Mouse (Mus musculus): ENCODE results near the gene Pter. TPM values are rescaled to one million over a fixed set of nuclear protein-coding genes. Genes with fewer than 3 reads are reported as not detected.

The Pter gene
- total RNA-seq, 2 experiments from 2014 or later = 1.0 to 2.2 TPM

GRCm38 (mm10) chr2:13010030-13010459, 86.2 kb downstream of the Pter start:
- Histone ChIP-seq H3K4me3 (peak overlapping the region; percentile 79), H3K27ac (peak overlapping the region; percentile 92)
- DNase-seq (ENCODE audit: extremely low spot score in 1 of 2, low spot score in 2 of 2) = peak; percentile 17 to 35
- TF ChIP-seq CTCF (IDR thresholded peaks at IDR 0.05) = no peak
- intact Hi-C loops (cut with DNase I) = loop anchor here (2.0 to 5.0 kb wide), 3 partner anchors 179 to 231 kb away; no protein-coding TSS in a partner anchor

- intact Hi-C loops (cut with DNase I) = loop anchor here (1.0 to 5.0 kb wide), 6 partner anchors 50 to 301 kb away; no protein-coding TSS in a partner anchor
- Histone ChIP-seq H3K27ac (peak overlapping the region; percentile 92), H3K4me3 (peak overlapping the region; percentile 79)
- TF ChIP-seq CTCF (IDR thresholded peaks at IDR 0.05) = peak; percentile 34
- peak; percentile 48 to 61 for DNase-seq (ENCODE audit: extremely low spot score in 1 of 2, low spot score in 2 of 2)
Observed at GRCm38 (mm10) chr2:13010460-13011341, 86.9 kb downstream of the Pter start.

GRCm38 (mm10) chr2:13011472-13011871, 87.6 kb downstream of the Pter start, which contains the start of gene C1ql3:
Gene C1ql3 (minus strand): TSS chr2:13011806.
- no peak for TF ChIP-seq CTCF (IDR thresholded peaks at IDR 0.05)
- peak within 1 kb of the TSS; percentile 92 for H3K27ac ChIP-seq
- DNase-seq (ENCODE audit: extremely low spot score in 1 of 2, low spot score in 2 of 2) = peak; percentile 74 to 83
- H3K4me3 ChIP-seq = peak within 1 kb of the TSS; percentile 79
- intact Hi-C loops (cut with DNase I) = loop anchor here (1.0 to 5.0 kb wide), 6 partner anchors 49 to 302 kb away; no protein-coding TSS in a partner anchor

- H3K27ac ChIP-seq = no peak overlapping the region; the same call in 1 of the 2 replicates
- no peak for TF ChIP-seq CTCF (IDR thresholded peaks at IDR 0.05)
- intact Hi-C loops (cut with DNase I) = loop anchor here (1.0 to 5.0 kb wide), 6 partner anchors 48 to 303 kb away; no protein-coding TSS in a partner anchor
- DNase-seq (ENCODE audit: extremely low spot score in 1 of 2, low spot score in 2 of 2) = no peak
- H3K4me3 ChIP-seq = no peak overlapping the region; the same call in 1 of the 2 replicates
Observed at GRCm38 (mm10) chr2:13011973-13012372, 88.1 kb downstream of the Pter start.

- intact Hi-C loops (cut with DNase I) = no loop called here
- no peak for TF ChIP-seq CTCF (IDR thresholded peaks at IDR 0.05)
- Histone ChIP-seq H3K4me3 (no peak overlapping the region), H3K27ac (no peak overlapping the region)
- DNase-seq (ENCODE audit: extremely low spot score in 1 of 2, low spot score in 2 of 2) = no peak
Observed at GRCm38 (mm10) chr2:13018382-13018781, 94.5 kb downstream of the Pter start.

- intact Hi-C loops (cut with DNase I) = no loop called here
- Histone ChIP-seq H3K27ac (no peak overlapping the region), H3K4me3 (no peak overlapping the region)
- no peak for TF ChIP-seq CTCF (IDR thresholded peaks at IDR 0.05)
- DNase-seq (ENCODE audit: extremely low spot score in 1 of 2, low spot score in 2 of 2) = no peak
Observed at GRCm38 (mm10) chr2:13018861-13019260, 95.0 kb downstream of the Pter start.

GRCm38 (mm10) chr2:13038772-13039171, 114.9 kb downstream of the Pter start:
- intact Hi-C loops (cut with DNase I) = no loop called here
- no peak overlapping the region for H3K4me3 ChIP-seq
- DNase-seq (ENCODE audit: extremely low spot score in 1 of 2, low spot score in 2 of 2) = no peak
- no peak for TF ChIP-seq CTCF (IDR thresholded peaks at IDR 0.05)
- H3K27ac ChIP-seq = no peak overlapping the region

- no peak overlapping the region for H3K4me3 ChIP-seq
- intact Hi-C loops (cut with DNase I) = no loop called here
- DNase-seq (ENCODE audit: extremely low spot score in 1 of 2, low spot score in 2 of 2) = no peak
- TF ChIP-seq CTCF (IDR thresholded peaks at IDR 0.05) = no peak
- H3K27ac ChIP-seq = no peak overlapping the region
Observed at GRCm38 (mm10) chr2:13039785-13040184, 115.9 kb downstream of the Pter start.

GRCm38 (mm10) chr2:13044555-13044954, 120.7 kb downstream of the Pter start:
- no peak for DNase-seq (ENCODE audit: extremely low spot score in 1 of 2, low spot score in 2 of 2)
- TF ChIP-seq CTCF (IDR thresholded peaks at IDR 0.05) = no peak
- Histone ChIP-seq H3K4me3 (no peak overlapping the region), H3K27ac (no peak overlapping the region)
- intact Hi-C loops (cut with DNase I) = no loop called here

- no peak overlapping the region for H3K27ac ChIP-seq
- H3K4me3 ChIP-seq = no peak overlapping the region
- intact Hi-C loops (cut with DNase I) = no loop called here
- TF ChIP-seq CTCF (IDR thresholded peaks at IDR 0.05) = no peak
- DNase-seq (ENCODE audit: extremely low spot score in 1 of 2, low spot score in 2 of 2) = no peak
Observed at GRCm38 (mm10) chr2:13048649-13049048, 124.8 kb downstream of the Pter start.

Other genes starting within 250 kb of the Pter start
- gene C1ql3, start 87.8 kb downstream of the Pter start, total RNA-seq (2021) = 100 to 1,000 TPM; 112 to 137 TPM

Measured in left cerebral cortex, adult 2 months (tissue).